Mouse (Mus musculus) cerebellum, postnatal 36 days (tissue): ENCODE results near the gene T.

Experiments used
- DNase-seq, 2 experiments: peaks; one replicate each; pipeline ENCODE4 v3.0.0; 2021 to 2022; ENCODE audit warnings: mixed read lengths in 2 of 2

T gene

GRCm38 (mm10) chr17:8433121-8433977 is 874 bp upstream of the T start:
- no peak for DNase-seq

GRCm38 (mm10) chr17:8436184-8436583 is 2.0 kb downstream of the T start:
- no peak for DNase-seq

GRCm38 (mm10) chr17:8444062-8444461 is 9.8 kb downstream of the T start:
- DNase-seq: no peak

GRCm38 (mm10) chr17:8447676-8448192 is 13.5 kb downstream of the T start:
- no peak for DNase-seq

- no peak for DNase-seq
Measured at GRCm38 (mm10) chr17:8448324-8448723, 14.1 kb downstream of the T start.

GRCm38 (mm10) chr17:8455196-8455595 is 21.0 kb downstream of the T start:
- DNase-seq: no peak

- DNase-seq: no peak
Measured at GRCm38 (mm10) chr17:8455601-8456000, 21.4 kb downstream of the T start.

GRCm38 (mm10) chr17:8456856-8457460 is 22.7 kb downstream of the T start:
- no peak for DNase-seq

- DNase-seq: peak; percentile 53 to 62
Measured at GRCm38 (mm10) chr17:8461568-8461967, 27.3 kb downstream of the T start.

- DNase-seq: peak; percentile 72 to 80
Measured at GRCm38 (mm10) chr17:8463482-8464128, 29.4 kb downstream of the T start.

- no peak for DNase-seq
Measured at GRCm38 (mm10) chr17:8467771-8468170, 33.5 kb downstream of the T start.

- DNase-seq: peak; percentile 93 to 97
Measured at GRCm38 (mm10) chr17:8468716-8469344, 34.6 kb downstream of the T start.

GRCm38 (mm10) chr17:8478554-8478953 is 44.3 kb downstream of the T start:
- DNase-seq: no peak

GRCm38 (mm10) chr17:8479493-8480128 is 45.4 kb downstream of the T start:
- DNase-seq: no peak

- DNase-seq: no peak
Measured at GRCm38 (mm10) chr17:8481797-8482196, 47.6 kb downstream of the T start.

- no peak for DNase-seq
Measured at GRCm38 (mm10) chr17:8482876-8483275, 48.7 kb downstream of the T start.

GRCm38 (mm10) chr17:8484246-8484645 is 50.0 kb downstream of the T start:
- DNase-seq: no peak

- DNase-seq: no peak
Measured at GRCm38 (mm10) chr17:8485146-8485545, 50.9 kb downstream of the T start.

GRCm38 (mm10) chr17:8487824-8488223 is 53.6 kb downstream of the T start:
- DNase-seq: peak; percentile 69 to 71

GRCm38 (mm10) chr17:8490971-8491370 is 56.7 kb downstream of the T start:
- no peak for DNase-seq
